Mouse (Mus musculus) forebrain, embryonic 13.5 days (tissue): ENCODE data around the gene Mrps36. TPM values are rescaled to one million over a fixed set of nuclear protein-coding genes. Genes with fewer than 3 reads are reported as not detected.

Experiments
- polyA plus RNA-seq: library from polyadenylated mRNA; unstranded; fragments of >200 nt; fragmentation: Nextera tagmentation; extraction: Ambion mirVana; gene quantifications from 2 replicates; pipeline ENCODE4 v1.2.1, GENCODE M21; 2015

Mrps36 gene
- polyA plus RNA-seq, 1 experiment from 2014 or later = 142 TPM

Other genes with a start within 250 kb of the Mrps36 start
- gene Ocln, start 191.9 kb downstream of the Mrps36 start, polyA plus RNA-seq = 2.8 and 3.5 TPM in 2 replicates
- 1.1 TPM in 2 replicates for gene Marveld2, start 127.7 kb downstream of the Mrps36 start, polyA plus RNA-seq
- 368 and 379 TPM in 2 replicates for gene Ak6, start 93.7 kb downstream of the Mrps36 start, polyA plus RNA-seq
- gene Rad17, start 93.6 kb downstream of the Mrps36 start, polyA plus RNA-seq = 23.0 and 24.4 TPM in 2 replicates
- gene Taf9, start 93.1 kb downstream of the Mrps36 start, polyA plus RNA-seq = 19.2 and 24.7 TPM in 2 replicates
- 1.9 and 2.3 TPM in 2 replicates for gene Ccdc125, start 74.9 kb downstream of the Mrps36 start, polyA plus RNA-seq
- gene Cdk7, start 13.7 kb downstream of the Mrps36 start, polyA plus RNA-seq = 59.0 and 62.8 TPM in 2 replicates
- 33.8 and 34.6 TPM in 2 replicates for gene Cenph, start 31.2 kb upstream of the Mrps36 start, polyA plus RNA-seq
- gene Ccnb1, start 41.9 kb upstream of the Mrps36 start, polyA plus RNA-seq = 273 and 294 TPM in 2 replicates
- gene Slc30a5, start 88.8 kb upstream of the Mrps36 start, polyA plus RNA-seq = 32.3 and 34.0 TPM in 2 replicates